Mouse (Mus musculus): Measurements from ENCODE around the gene Itga2.

- TF ChIP-seq POLR2A (IDR thresholded peaks at IDR 0.05; ENCODE audit: extremely low read depth, insufficient read depth, low read length) (no peak), CTCF (IDR thresholded peaks at IDR 0.05; ENCODE audit: extremely low read depth, insufficient read depth, low read length) (no peak)
Measured at GRCm38 (mm10) chr13:114887695-114888094, 44.2 kb downstream of the Itga2 start.

Measured in cortical plate, adult 2 months (tissue).